Mouse (Mus musculus) heart, adult 18-20 months (tissue): ENCODE measurements around the gene Coasy. TPM values are rescaled to one million over a fixed set of nuclear protein-coding genes. Genes with fewer than 3 reads are reported as not detected.

Source experiments
- DNase-seq, 2 experiments: peaks; one replicate each; pipeline ENCODE4 v3.0.0; 2021 to 2022; ENCODE audit warnings: mixed read lengths in 1 of 2
- total RNA-seq, 2 experiments: library from RNA; stranded (reverse); gene quantifications; 2 replicates each; pipeline ENCODE4 v1.2.3; 2021

Coasy gene
- total RNA-seq, 2 experiments from 2014 or later: 17.4 to 18.8 TPM

DNA sequence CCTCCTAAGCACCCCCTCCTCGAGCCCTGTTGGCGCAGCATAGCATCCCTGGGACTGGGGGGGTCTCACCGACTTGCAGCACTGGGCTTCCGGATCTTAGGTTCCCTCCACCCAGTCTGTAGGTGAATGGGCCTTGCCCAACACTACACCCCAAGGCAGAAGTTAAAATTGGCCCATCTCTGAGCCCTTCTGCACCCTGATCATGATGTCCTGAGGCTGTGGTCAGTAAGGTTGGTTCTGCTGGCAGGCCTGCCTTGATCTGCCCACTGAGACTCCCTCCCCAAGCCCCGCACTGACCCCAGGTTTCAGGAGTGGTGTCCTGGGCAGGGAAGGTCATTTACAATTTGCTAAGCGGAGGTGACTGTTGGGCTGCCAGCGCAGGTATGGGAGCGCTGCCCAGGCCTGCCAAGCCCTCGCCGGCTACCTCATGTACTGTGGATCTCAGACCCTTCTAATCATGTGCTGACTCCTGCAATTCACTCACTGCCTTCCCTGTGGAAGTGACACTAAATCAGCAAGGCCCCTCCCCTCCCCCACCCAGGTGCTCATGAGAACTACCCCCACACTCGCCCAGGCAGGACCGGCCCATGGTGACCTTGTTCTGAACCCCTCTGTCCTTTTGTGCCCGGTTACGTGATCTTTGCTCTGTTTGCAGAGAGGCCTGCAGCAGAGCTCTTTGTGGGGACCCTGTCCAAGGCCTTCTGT is 19.2 kb upstream of the Coasy start:
- no peak for DNase-seq

DNA sequence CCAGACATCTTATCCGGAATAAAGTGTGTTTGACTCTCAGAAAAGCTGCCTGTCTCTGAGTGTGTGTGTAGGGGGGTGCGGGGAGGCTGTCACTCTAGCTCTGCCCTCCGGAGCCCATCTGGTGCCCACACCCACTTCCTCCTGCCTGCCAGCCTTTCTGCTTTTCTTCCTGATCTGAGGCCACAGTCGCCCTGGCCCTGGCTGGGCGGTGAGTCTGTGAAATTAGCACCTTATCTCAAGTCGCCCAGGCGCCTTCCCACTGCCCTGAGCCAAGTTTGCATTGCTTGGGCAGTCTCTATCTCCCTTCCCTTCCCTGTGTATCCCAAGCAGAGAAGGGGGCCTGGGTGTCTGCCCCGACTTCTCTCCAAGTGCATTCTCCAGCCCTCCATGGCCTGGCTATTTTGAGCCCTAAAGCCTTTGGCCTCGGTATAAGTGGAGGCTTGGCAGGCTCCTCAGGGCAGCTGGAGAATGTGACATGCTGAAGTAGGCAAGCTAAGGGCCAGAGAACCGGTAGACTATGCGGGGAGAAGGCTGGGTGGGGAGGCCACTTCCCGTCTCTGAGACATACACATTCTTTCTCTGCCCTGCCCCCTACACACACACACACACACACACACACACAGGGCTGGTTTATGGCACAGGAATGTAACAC is 18.6 kb upstream of the Coasy start:
- peak; percentile 84 to 91 for DNase-seq

DNA sequence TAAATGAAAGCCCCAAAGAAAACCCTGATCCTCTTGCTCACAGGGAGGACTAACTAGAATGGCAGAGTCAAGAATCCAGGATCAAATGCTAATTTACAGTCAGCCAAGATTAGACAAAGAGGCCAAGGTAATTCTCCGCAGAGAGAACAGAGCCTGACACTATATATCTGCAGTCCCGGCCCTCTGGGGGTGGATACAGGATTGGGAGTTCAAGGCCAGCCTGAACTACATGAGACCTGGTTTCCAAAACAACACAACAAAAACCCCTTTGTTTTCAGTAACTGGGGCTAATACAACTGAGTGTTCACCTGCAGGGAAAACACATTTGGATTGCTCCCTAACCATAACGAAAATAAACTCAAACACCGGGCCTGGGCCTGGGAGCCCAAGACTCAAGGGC is 17.9 kb upstream of the Coasy start:
- DNase-seq: no peak

DNA sequence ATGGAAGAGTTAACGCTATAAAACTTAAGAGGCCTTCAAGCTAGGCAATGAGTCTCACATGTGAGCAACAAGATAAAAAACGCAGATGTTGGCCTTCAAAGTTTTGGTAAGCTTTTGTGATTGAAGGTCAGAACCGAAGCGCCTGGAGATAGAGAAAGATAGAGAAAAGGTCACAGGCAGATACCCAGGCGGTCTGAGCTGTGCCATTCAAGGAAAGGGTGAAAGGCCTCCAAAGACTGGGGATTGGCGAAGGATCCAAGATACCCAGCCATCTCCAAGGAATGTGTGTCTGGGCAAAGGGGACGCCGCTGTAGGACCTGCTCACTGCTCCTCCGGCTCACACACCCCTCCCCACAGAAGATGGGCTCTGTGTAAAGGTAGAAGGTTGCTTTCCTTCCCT is 17.4 kb upstream of the Coasy start:
- DNase-seq: no peak

DNA sequence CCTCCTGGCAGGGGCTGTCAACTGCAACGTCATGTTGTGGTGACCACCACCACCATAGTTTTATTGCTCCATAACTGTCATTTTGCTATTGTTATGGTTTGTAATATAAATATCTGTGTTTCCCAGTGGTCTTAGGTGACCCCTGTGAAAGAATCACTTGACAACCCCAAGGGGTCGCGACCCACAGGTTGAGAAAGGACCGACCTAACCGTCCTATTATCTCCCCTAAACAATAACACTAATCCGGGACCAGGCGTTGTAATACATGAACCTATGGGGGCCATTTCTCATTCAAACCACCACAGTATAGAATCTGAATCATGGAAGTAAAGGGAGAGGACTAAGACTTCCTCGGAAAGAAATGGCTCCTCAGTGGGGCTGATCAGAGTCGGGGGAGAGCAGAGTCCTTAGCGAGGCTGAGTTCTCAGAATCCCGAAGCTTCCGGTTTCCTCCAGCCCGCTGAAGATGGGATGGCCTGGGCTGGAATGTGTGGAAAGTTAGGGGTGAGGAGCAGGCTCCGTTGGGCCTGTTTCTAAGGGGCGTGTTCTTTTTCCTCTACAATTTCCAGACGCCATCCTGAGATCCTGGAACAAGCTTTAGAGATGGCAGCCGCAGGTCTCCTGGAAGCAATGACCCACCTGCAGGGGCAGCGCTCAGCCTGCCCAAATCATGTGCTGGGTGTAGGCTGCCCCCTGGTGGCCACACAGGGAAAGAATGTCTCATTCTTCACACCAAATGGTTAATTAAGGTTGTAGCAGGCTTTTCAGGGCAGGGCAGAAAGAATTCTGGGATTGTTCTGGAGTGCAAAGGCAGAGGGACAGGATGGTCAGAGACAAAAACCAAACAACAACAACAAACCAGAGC is 15.6 kb upstream of the Coasy start:
- DNase-seq: peak; percentile 83 to 89

DNA sequence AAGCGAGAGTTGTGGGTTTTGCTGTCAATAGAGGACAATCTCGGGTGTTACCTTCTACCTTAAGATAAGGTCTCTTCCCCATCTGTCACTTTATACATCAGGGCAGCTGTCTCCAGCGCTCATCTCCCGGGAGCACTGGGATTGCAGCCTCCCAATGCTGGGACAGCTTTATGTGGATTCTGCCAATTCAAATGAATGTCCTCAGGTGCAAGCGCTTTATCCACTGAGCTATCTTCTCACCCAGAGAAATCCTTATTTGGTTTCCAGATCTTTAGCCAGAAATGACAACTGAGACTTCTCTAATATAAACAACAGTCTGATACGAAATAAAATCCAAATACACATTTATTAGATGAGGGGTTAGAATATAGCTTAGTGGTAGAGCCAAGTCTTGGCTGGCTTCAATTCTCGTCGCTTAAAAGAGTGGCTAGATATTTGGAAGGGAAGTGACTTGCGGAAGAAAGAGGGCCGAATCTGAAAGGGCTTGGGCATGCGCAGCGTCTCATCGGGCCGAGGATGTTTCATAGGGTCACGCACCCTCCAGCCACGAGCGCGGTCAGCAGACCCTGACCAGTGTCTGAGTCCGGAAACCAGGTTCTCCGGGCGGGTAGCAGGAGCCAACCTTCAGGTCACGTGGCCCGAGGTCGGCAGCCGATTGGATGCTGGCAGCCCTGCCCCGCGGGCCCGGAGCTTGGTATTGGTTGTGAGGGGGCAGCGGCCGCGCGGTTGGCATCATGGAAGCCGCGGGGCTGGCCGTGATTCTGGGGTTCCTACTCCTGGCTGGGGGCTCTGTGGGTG is 12.8 kb upstream of the Coasy start, which contains the start of gene Naglu:
Naglu (plus strand) TSS at position 622 of the 798 bp plus-strand sequence.
- peak; percentile 96 to 98 for DNase-seq

DNA sequence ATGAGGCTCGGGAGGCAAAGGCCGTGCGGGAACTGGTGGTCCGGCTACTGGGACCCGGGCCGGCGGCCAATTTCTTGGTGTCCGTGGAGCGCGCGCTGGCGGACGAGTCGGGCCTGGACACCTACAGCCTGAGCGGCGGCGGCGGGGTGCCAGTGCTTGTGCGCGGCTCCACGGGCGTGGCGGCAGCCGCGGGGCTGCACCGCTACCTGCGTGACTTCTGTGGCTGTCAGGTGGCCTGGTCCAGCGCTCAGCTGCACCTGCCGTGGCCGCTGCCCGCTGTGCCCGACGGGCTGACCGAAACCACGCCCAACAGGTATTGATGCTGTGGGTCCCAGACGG is 12.2 kb upstream of the Coasy start:
- no peak for DNase-seq

DNA sequence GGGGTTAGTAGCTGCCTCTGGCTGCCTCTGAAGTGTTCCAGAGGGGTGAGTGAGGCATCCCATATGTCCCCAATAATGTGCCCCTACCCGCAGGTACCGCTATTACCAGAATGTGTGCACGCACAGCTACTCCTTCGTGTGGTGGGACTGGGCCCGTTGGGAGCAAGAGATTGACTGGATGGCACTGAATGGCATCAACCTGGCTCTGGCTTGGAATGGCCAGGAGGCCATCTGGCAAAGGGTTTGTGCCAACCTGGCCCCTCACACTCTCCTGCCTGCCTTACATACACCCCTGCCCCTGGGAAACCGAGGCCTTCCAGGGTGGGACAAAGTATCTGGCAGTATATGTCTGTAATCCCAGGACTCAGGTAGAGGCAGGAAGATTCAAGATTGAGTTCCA is 11.4 kb upstream of the Coasy start:
- no peak for DNase-seq

DNA sequence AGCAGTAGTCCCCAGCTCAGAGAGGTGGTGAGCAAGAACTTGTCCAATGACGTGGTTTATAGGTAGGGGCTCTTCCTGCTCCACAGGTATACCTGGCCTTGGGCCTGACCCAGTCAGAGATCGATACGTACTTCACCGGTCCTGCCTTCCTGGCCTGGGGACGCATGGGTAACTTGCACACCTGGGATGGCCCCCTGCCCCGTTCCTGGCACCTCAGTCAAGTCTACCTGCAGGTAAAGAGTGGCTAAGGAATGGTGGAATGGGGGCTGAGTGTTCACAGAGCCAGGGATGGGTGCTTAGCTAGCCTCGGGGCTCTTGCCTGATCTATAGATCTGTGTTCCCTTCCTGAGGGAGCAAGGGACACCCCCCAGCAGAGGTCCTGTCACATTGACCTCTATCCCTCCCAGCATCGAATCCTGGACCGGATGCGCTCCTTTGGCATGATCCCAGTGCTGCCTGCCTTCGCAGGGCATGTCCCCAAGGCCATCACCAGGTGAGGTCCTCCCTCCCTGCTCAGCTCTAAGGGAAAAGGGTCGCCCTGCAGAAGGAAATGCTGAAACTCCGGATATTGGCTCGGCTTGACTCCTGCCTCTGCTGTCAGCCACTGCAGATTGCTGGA is 10.4 kb upstream of the Coasy start:
- DNase-seq: no peak

DNA sequence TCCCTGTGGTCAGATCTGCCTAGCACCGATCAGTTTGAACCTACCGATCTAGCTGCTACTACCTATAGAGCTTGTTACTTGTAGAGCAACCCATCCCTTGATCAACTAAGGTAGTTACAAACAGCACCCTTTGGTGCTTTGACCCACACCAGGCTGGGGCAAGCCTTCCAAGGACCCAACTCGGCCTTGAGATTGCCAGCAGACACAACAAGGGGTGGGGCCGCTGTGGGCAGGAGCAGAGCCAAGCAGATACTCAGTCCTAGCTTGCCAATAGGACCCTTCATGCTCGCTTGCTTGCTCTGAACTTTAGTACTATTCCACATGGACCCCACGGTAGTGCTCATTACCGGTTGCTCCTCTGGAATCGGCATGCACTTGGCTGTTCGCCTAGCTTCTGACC is 4.2 kb upstream of the Coasy start, which contains the start of gene Hsd17b1:
Hsd17b1 (plus strand) TSS at position 291 of the 400 bp plus-strand sequence.
- DNase-seq: no peak

DNA sequence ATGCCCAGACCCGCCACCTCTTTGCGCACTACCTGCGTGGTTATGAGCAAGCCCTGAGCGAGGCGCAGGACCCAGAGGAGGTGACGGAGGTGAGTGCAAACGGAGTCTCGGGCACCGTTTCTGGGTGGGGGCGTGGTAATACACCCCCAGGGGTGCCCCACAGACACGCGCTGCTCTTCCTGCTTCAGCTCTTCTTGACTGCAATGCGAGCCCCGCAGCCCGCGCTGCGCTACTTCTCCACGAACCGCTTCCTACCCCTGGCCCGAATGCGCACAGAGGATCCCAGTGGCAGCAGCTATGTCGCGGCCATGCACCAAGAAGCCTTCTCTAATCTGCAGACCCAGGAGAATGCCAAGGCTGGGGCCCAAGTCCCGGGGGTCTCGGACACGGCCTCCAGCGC is 2.6 kb upstream of the Coasy start:
- no peak for DNase-seq

DNA sequence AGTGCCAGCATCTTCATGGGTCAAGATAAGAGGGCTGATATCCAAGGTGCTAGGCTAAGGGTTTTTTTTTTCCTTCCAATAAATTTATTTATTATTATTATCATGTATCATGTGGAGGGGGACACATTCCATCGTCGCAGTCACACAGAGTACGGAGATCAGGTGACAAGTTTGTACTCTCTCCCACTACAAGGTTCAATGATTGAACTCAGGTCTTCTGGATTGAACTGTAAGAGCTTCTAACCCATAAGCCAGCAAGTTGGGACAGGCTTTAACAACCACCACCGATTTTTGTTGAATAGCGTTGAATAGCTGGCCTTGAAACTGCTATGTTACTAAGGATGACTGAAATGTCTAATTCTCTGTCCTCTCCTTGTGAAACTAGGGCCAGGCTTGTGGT is 1.9 kb upstream of the Coasy start:
- no peak for DNase-seq

DNA sequence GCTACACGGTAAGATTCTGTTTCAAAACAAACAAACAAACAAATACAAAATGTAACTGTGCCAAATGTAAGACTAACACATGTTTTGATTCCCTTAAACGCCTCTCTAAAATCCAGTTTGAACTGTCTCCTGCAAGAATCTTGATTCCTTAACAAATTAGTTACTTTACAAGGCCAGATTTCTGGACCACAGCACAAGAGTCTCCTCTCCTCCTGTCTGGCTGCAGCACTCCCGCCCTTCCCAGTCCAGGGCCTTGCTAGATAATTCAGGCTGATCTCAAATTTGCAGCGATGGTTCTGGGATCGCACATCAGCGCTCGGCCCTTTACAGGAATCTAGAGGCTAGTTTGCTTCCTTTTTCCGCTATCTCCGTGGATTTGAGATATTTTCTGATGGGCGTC is 706 bp upstream of the Coasy start:
- no peak for DNase-seq

DNA sequence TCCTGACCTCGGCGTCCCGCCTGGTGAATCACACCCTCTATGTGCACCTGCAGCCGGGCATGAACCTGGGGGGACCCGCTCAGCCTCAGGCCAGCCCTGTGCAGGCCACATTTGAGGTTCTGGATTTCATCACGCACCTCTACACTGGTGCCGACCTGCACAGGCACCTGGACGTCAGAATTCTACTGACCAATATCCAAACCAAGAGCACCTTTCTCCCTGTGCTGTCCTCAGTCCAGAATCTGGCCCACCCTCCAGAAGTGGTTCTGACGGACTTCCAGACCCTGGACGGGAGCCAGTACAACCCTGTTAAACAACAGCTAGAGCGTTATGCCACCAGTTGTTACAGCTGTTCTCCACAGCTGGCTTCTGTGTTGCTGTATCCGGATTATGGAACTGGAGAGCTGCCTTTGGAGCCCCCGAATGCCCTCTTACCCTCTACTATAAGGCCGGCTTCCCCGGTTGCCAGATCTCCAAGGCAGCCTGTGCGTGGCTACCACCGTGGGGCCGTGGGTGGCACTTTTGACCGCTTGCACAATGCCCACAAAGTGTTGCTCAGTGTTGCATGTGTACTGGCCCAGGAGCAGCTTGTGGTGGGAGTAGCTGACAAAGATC is 825 bp downstream of the Coasy start:
- DNase-seq: no peak

DNA sequence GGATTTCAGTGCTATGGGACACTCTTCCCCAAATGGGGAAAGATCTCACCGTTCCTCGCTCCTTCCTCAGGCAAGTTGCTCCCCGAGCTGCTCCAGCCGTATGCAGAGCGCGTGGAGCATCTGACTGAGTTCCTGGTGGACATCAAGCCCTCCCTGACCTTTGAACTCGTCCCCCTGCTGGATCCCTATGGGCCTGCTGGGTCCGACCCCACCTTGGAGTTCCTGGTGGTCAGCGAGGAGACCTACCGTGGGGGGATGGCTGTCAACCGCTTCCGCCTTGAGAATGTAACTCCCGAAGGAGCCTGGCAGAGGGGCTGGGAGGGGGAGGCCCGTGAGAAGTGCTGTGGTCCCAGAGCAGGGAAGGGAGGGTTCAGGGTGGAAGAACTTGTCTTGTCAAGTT is 1.9 kb downstream of the Coasy start:
- DNase-seq: no peak

DNA sequence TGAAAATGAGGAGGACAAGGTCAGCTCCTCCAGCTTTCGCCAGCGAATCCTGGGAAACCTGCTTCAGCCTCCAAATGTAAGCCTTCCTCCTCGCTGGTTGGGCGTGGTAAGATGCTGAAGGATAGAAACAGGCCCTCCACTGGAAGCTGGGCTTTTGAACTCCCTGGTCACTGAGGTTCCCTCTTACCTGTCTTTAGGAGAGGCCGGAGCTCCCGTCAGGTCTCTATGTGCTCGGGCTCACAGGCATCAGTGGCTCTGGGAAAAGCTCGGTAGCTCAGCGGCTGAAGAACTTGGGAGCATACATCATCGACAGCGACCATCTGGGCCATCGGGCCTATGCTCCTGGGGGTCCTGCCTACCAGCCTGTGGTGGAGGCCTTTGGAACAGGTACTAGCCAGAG is 2.4 kb downstream of the Coasy start:
- DNase-seq: peak in 1 of 2 experiments; percentile 1

DNA sequence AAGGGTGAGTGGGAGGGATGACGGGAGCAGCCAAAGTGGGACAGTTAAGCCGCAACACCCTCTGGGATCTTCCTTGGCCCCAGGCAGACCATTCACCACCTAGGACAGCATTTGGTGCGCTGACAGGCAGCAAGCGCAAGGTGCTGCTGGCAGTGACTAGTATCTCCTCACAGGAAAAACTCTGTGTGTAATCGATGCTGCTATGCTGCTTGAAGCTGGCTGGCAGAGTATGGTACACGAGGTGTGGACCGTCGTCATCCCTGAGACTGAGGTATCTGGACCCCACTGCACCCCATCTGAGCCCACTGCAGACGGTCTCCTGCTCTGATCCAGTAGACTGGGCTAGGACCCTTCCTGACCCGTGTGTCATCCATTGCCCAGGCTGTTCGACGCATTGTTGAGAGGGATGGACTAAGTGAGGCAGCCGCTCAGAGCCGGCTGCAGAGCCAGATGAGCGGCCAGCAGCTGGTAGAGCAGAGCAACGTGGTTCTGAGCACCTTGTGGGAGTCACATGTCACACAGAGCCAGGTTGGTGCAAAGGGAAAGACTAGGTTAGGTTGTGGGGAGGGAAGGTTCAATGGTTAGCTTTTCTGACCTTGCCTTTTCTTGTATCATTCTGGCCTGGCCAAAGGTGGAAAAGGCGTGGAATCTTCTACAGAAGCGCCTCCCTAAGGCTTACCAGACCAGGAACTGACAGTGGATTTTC is 3.4 kb downstream of the Coasy start:
- DNase-seq: peak in 1 of 2 experiments; percentile 3

DNA sequence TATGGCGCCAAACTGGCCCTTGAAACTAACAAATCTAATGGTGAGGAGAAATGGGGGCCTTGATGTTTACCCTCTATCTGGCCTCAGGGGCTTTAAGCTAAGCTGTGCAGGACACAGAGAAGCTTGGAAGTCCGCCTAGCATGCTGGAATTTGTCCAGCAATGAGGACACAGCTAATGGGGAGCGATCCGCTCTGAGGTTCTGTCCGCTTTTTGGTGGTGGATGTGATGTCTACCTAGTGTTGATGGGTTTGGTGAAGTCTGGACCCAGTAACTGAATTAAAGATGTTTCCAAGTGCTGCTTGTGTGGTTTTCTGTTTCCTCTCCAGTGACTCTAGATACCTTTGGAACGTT is 3.9 kb downstream of the Coasy start:
- DNase-seq: peak in 1 of 2 experiments; percentile 19

DNA sequence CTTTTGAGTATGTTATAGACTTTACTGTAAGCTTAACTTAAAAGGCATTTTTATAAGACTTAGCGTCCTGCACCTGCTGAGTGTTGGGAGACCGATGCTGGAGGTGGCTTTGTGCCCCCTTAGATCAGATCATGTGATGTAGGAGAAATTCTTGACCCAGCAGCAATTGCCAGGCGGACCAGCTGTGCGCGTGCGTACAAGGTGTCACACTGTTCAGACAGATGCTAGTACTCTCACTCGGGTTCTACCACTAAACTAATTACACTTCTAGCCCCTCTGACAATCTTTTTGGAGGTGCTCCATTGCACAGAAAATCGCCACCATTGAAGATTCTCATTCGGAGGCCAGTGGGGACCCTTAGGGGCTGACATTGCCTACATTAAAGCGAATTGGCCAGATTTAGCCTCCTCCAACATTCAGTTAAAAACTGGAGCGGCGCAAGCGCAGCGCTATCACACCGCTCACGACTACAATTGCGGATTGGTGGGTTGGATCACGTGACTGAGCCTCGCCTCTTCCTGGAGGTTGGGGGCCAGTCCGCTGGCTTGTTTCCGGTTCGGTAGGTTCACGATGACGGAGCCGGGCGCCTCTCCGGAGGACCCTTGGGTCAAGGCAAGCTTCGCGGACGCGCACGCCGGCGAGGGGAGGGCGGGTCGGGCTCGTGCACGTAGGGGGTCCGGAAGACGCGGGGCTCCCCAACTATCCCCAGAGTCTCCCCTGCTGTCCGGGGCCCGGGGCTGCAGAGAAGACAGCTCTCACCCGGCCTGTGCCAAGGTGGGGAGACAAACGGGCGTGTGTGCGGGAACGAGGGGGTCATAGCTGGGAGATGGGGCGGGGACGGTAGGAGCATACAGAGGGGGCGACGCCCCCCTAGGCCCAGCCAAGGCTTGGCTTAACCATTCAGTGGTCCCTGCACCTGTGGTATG is 4.7 kb downstream of the Coasy start, which contains the start of gene Mlx:
Mlx (plus strand) TSS at position 522 of the 926 bp plus-strand sequence.
- DNase-seq: peak; percentile 93 to 96
